In genomic region chr1:97962134-97962533, GRCm38 (mm10) we compare ENCODE assay signal across 23 mouse cellular contexts.
A peak's percentile ranks its signal among the peaks of the same experiment; 100 is the strongest.
DNase-seq lines count a peak whose midpoint lies in the region; ATAC-seq and TF ChIP-seq lines count a peak whose summit lies in the region.
"Had no signal": no experiment of that assay in that cellular context is flagged by ENCODE, and none has a peak within 500 bp of the region (broad histone marks: within the 10 kb centered on the region; RNA-seq: fewer than 3 reads in every experiment).

No protein-coding gene starts in this region.

- ATAC-seq in forebrain, embryonic 14.5 days: no peak; the same call in 1 of the 2 replicates
- no peak for ATAC-seq in forebrain, embryonic 13.5 days
- no peak for ATAC-seq in liver, embryonic 12.5 days
- ATAC-seq in liver, embryonic 11.5 days (replicated peaks; ENCODE audit: low FRiP score): no peak
- no peak for ATAC-seq in hindbrain, postnatal 0 days
- ATAC-seq: activated CD4-positive, CD25-positive, alpha-beta regulatory T cell, adult 4 months; midbrain, embryonic 15.5 days had no signal

- DNase-seq in forebrain, embryonic 14.5 days (ENCODE audit: low spot score): peak; percentile 23
- no peak for DNase-seq in liver, embryonic 11.5 days (ENCODE audit: low spot score)
- peak; percentile 61 to 80 for DNase-seq in left cerebral cortex, postnatal 14 days (ENCODE audit: low spot score in 2 of 2)
- DNase-seq in right cerebral cortex, postnatal 36 days (ENCODE audit: low spot score in 2 of 2): peak; percentile 70 to 83
- DNase-seq in hindbrain, postnatal 0 days (ENCODE audit: low spot score): no peak
- no peak for DNase-seq in lung, postnatal 14 days
- DNase-seq: adrenal gland, postnatal 14 days; cerebellum, adult 18-20 months; cerebellum, postnatal 25 days; kidney, postnatal 4 days; layer of hippocampus, postnatal 36 days; liver; lung, adult 18-20 months had no signal

- 69% methylated on average over 7 of the region's 7 CpGs for WGBS in forebrain, embryonic 14.5 days
- WGBS in forebrain, embryonic 13.5 days: 75% methylated on average over 7 of the region's 7 CpGs
- 68% methylated on average over 7 of the region's 7 CpGs for WGBS in liver, embryonic 12.5 days (ENCODE audit: insufficient replicate concordance)
- 79% methylated on average over 7 of the region's 7 CpGs for WGBS in liver, embryonic 11.5 days
- 90% methylated on average over 7 of the region's 7 CpGs for WGBS in hindbrain, postnatal 0 days

- TF ChIP-seq CTCF in hindbrain, postnatal 0 days (IDR thresholded peaks at IDR 0.05; ENCODE audit: low read depth): no peak

- no peak overlapping the region for H3K9ac ChIP-seq in forebrain, embryonic 14.5 days (ENCODE audit: low read length)
- no peak overlapping the region for H3K9ac ChIP-seq in forebrain, embryonic 13.5 days
- no peak overlapping the region for H3K9ac ChIP-seq in liver, embryonic 12.5 days
- no peak overlapping the region for H3K9ac ChIP-seq in liver, embryonic 11.5 days (ENCODE audit: low read depth, low read length)
- H3K9ac ChIP-seq in hindbrain, postnatal 0 days (replicated peaks; ENCODE audit: low read length): no peak overlapping the region
- H3K9ac ChIP-seq: hindbrain, embryonic 13.5 days; kidney, embryonic 15.5 days; midbrain, embryonic 15.5 days had no signal

- no peak overlapping the region; the same call in 1 of the 2 replicates for H3K27ac ChIP-seq in forebrain, embryonic 14.5 days (ENCODE audit: low read depth, low read length)
- H3K27ac ChIP-seq in forebrain, embryonic 13.5 days: no peak overlapping the region
- H3K27ac ChIP-seq in liver, embryonic 12.5 days: 0 out of 2 replicates have a peak overlapping the region, but pooled peaks have one; percentile 14
- H3K27ac ChIP-seq in liver, embryonic 11.5 days (ENCODE audit: low read depth, low read length): no peak overlapping the region
- H3K27ac ChIP-seq in hindbrain, postnatal 0 days: no peak overlapping the region
- H3K27ac ChIP-seq: forebrain, embryonic 10.5 days; hindbrain, embryonic 13.5 days; kidney, embryonic 15.5 days; midbrain, embryonic 15.5 days had no signal

- no peaks in the 10 kb centered on the region for H3K4me1 ChIP-seq in forebrain, embryonic 14.5 days (ENCODE audit: control insufficient read depth, insufficient read depth, low read length)
- H3K4me1 ChIP-seq in forebrain, embryonic 13.5 days: no peaks in the 10 kb centered on the region; the same call in 1 of the 2 replicates
- no peaks in the 10 kb centered on the region for H3K4me1 ChIP-seq in liver, embryonic 12.5 days
- H3K4me1 ChIP-seq in liver, embryonic 11.5 days (replicated peaks; ENCODE audit: control insufficient read depth, insufficient read depth, low read length): no peaks in the 10 kb centered on the region
- no peaks in the 10 kb centered on the region for H3K4me1 ChIP-seq in hindbrain, postnatal 0 days (ENCODE audit: insufficient read depth, low read length)
- H3K4me1 ChIP-seq: forebrain, embryonic 10.5 days; hindbrain, embryonic 13.5 days; kidney, embryonic 15.5 days; midbrain, embryonic 15.5 days had no signal

- no peaks in the 10 kb centered on the region for H3K27me3 ChIP-seq in forebrain, embryonic 14.5 days (replicated peaks; ENCODE audit: control insufficient read depth, insufficient read depth, low read length)
- no peaks in the 10 kb centered on the region for H3K27me3 ChIP-seq in forebrain, embryonic 13.5 days
- H3K27me3 ChIP-seq in liver, embryonic 12.5 days (replicated peaks): no peaks in the 10 kb centered on the region
- no peaks in the 10 kb centered on the region for H3K27me3 ChIP-seq in liver, embryonic 11.5 days (replicated peaks; ENCODE audit: control insufficient read depth, insufficient read depth, low read length)
- H3K27me3 ChIP-seq in hindbrain, postnatal 0 days (ENCODE audit: insufficient read depth, low read length): no peaks in the 10 kb centered on the region
- H3K27me3 ChIP-seq: hindbrain, embryonic 13.5 days; kidney, embryonic 15.5 days; megakaryocyte, embryonic 14.5 days; midbrain, embryonic 15.5 days had no signal

- intact Hi-C loops in left cerebral cortex, postnatal 14 days (cut with DNase I): no loop called here

- H3K4me2 ChIP-seq in forebrain, embryonic 14.5 days (ENCODE audit: low read length): no peak overlapping the region
- no peak overlapping the region for H3K4me2 ChIP-seq in forebrain, embryonic 13.5 days
- H3K4me2 ChIP-seq in liver, embryonic 12.5 days: no peak overlapping the region
- no peak overlapping the region for H3K4me2 ChIP-seq in liver, embryonic 11.5 days
- H3K4me2 ChIP-seq in hindbrain, postnatal 0 days (ENCODE audit: low read depth, low read length): no peak overlapping the region
- H3K4me2 ChIP-seq: heart, embryonic 11.5 days; hindbrain, embryonic 13.5 days; kidney, embryonic 15.5 days; midbrain, embryonic 15.5 days had no signal

- H3K36me3 ChIP-seq in forebrain, embryonic 14.5 days (ENCODE audit: control insufficient read depth, insufficient read depth, low read length): no peaks in the 10 kb centered on the region
- H3K36me3 ChIP-seq in forebrain, embryonic 13.5 days (ENCODE audit: poor library complexity, severe bottlenecking): no peaks in the 10 kb centered on the region
- no peaks in the 10 kb centered on the region for H3K36me3 ChIP-seq in liver, embryonic 12.5 days
- no peaks in the 10 kb centered on the region for H3K36me3 ChIP-seq in liver, embryonic 11.5 days (ENCODE audit: control insufficient read depth, insufficient read depth, low read length)
- no peaks in the 10 kb centered on the region for H3K36me3 ChIP-seq in hindbrain, postnatal 0 days (ENCODE audit: insufficient read depth, low read length)
- H3K36me3 ChIP-seq: forebrain, embryonic 10.5 days; hindbrain, embryonic 13.5 days; kidney, embryonic 15.5 days; midbrain, embryonic 15.5 days had no signal

- H3K4me3 ChIP-seq in forebrain, embryonic 14.5 days (ENCODE audit: low read depth, low read length): no peak overlapping the region
- H3K4me3 ChIP-seq in forebrain, embryonic 13.5 days: no peak overlapping the region
- H3K4me3 ChIP-seq in liver, embryonic 12.5 days: no peak overlapping the region
- no peak overlapping the region for H3K4me3 ChIP-seq in liver, embryonic 11.5 days (ENCODE audit: low read depth, low read length)
- H3K4me3 ChIP-seq in hindbrain, postnatal 0 days (ENCODE audit: low read length): no peak overlapping the region
- H3K4me3 ChIP-seq: forebrain, embryonic 10.5 days; hindbrain, embryonic 13.5 days; kidney, embryonic 15.5 days; megakaryocyte, embryonic 14.5 days; midbrain, embryonic 15.5 days; myocyte had no signal

- H3K9me3 ChIP-seq in forebrain, embryonic 14.5 days (replicated peaks; ENCODE audit: control insufficient read depth, low read length): no peaks in the 10 kb centered on the region
- H3K9me3 ChIP-seq in forebrain, embryonic 13.5 days (replicated peaks): no peaks in the 10 kb centered on the region
- H3K9me3 ChIP-seq in liver, embryonic 12.5 days (replicated peaks): no peaks in the 10 kb centered on the region
- no peaks in the 10 kb centered on the region for H3K9me3 ChIP-seq in liver, embryonic 11.5 days (ENCODE audit: control insufficient read depth, low read length)
- H3K9me3 ChIP-seq in hindbrain, postnatal 0 days (ENCODE audit: low read length): no peaks in the 10 kb centered on the region
- H3K9me3 ChIP-seq: forebrain, embryonic 10.5 days; hindbrain, embryonic 13.5 days; kidney, embryonic 15.5 days; megakaryocyte, embryonic 14.5 days; midbrain, embryonic 15.5 days had no signal

Comparison
In these comparisons a context has a peak if more than half of its experiments do, and no peak if none do; other contexts are left out.
1. DNase-seq: peak in forebrain, embryonic 14.5 days (single experiment), left cerebral cortex, postnatal 14 days (2 of 2) and right cerebral cortex, postnatal 36 days (2 of 2); none in liver, embryonic 11.5 days (single experiment), hindbrain, postnatal 0 days (single experiment) and lung, postnatal 14 days (single experiment).